Mouse (Mus musculus): ENCODE measurements around the gene Olfr689. TPM values are rescaled to one million over a fixed set of nuclear protein-coding genes. Genes with fewer than 3 reads are reported as not detected.

Gene Olfr689
- polyA plus RNA-seq, 1 experiment from 2014 or later: not detected

- Histone ChIP-seq H3K27me3 (no peaks in the 10 kb centered on the region), H3K4me2 (replicated peaks) (no peak overlapping the region), H3K4me3 (no peak overlapping the region), H3K4me1 (no peaks in the 10 kb centered on the region), H3K9me3 (no peaks in the 10 kb centered on the region), H3K9ac (replicated peaks) (no peak overlapping the region), H3K36me3 (peaks cover 5% of the 10 kb centered on the region; the same call in 1 of the 2 replicates), H3K27ac (replicated peaks) (no peak overlapping the region)
- no peak for ATAC-seq (ENCODE audit: low FRiP score, low read depth)
- WGBS: 95% methylated on average over 4 of the region's 4 CpGs
These were observed 57.6 kb downstream of the Olfr689 start for GRCm38 (mm10) chr7:105368521-105368920.

Other genes starting within 250 kb of the Olfr689 start
- not detected in 2 replicates for gene Olfr678, start 246.7 kb upstream of the Olfr689 start, polyA plus RNA-seq (2016; fragmentation: Nextera tagmentation; extraction: Ambion mirVana)
- gene Olfr679, start 230.0 kb upstream of the Olfr689 start, polyA plus RNA-seq (2016; fragmentation: Nextera tagmentation; extraction: Ambion mirVana): not detected in 2 replicates
- gene Olfr680-ps1, start 218.3 kb upstream of the Olfr689 start, polyA plus RNA-seq (2016; fragmentation: Nextera tagmentation; extraction: Ambion mirVana): not detected in 2 replicates
- not detected in 2 replicates for gene Olfr681, start 194.3 kb upstream of the Olfr689 start, polyA plus RNA-seq (2016; fragmentation: Nextera tagmentation; extraction: Ambion mirVana)
- gene Olfr683, start 164.2 kb upstream of the Olfr689 start, polyA plus RNA-seq (2016; fragmentation: Nextera tagmentation; extraction: Ambion mirVana): not detected in 2 replicates
- not detected in 2 replicates for gene Olfr684, start 147.5 kb upstream of the Olfr689 start, polyA plus RNA-seq (2016; fragmentation: Nextera tagmentation; extraction: Ambion mirVana)
- gene Olfr685, start 125.2 kb upstream of the Olfr689 start, polyA plus RNA-seq (2016; fragmentation: Nextera tagmentation; extraction: Ambion mirVana): not detected in 2 replicates
- not detected in 2 replicates for gene Olfr686, start 103.7 kb upstream of the Olfr689 start, polyA plus RNA-seq (2016; fragmentation: Nextera tagmentation; extraction: Ambion mirVana)
- not detected in 2 replicates for gene Olfr688, start 23.1 kb upstream of the Olfr689 start, polyA plus RNA-seq (2016; fragmentation: Nextera tagmentation; extraction: Ambion mirVana)
- gene Olfr690, start 22.9 kb downstream of the Olfr689 start, polyA plus RNA-seq (2016; fragmentation: Nextera tagmentation; extraction: Ambion mirVana): not detected in 2 replicates
- gene Olfr691, start 31.1 kb downstream of the Olfr689 start, polyA plus RNA-seq (2016; fragmentation: Nextera tagmentation; extraction: Ambion mirVana): not detected in 2 replicates
- not detected in 2 replicates for gene Olfr692, start 57.1 kb downstream of the Olfr689 start, polyA plus RNA-seq (2016; fragmentation: Nextera tagmentation; extraction: Ambion mirVana)
- not detected in 2 replicates for gene Gm5901, start 63.9 kb downstream of the Olfr689 start, polyA plus RNA-seq (2016; fragmentation: Nextera tagmentation; extraction: Ambion mirVana)
- 41.8 and 46.2 TPM in 2 replicates for gene Fam160a2, start 88.9 kb downstream of the Olfr689 start, polyA plus RNA-seq (2016; fragmentation: Nextera tagmentation; extraction: Ambion mirVana)
- 0.17 TPM in 1 of 2 replicates, not detected in the other for gene Cnga4, start 93.4 kb downstream of the Olfr689 start, polyA plus RNA-seq (2016; fragmentation: Nextera tagmentation; extraction: Ambion mirVana)
- 0.17 and 0.29 TPM in 2 replicates for gene Cckbr, start 114.6 kb downstream of the Olfr689 start, polyA plus RNA-seq (2016; fragmentation: Nextera tagmentation; extraction: Ambion mirVana)
- 28.0 and 36.3 TPM in 2 replicates for gene Cavin3, start 171.1 kb downstream of the Olfr689 start, polyA plus RNA-seq (2016; fragmentation: Nextera tagmentation; extraction: Ambion mirVana)
- 48.5 and 51.1 TPM in 2 replicates for gene Smpd1, start 243.2 kb downstream of the Olfr689 start, polyA plus RNA-seq (2016; fragmentation: Nextera tagmentation; extraction: Ambion mirVana)

Data from midbrain, embryonic 12.5 days (tissue).